Mouse (Mus musculus) gastrocnemius, adult 18-20 months (tissue): Measurements from ENCODE around the gene Tubgcp6. TPM values are rescaled to one million over a fixed set of nuclear protein-coding genes. Genes with fewer than 3 reads are reported as not detected.

Experiments
- DNase-seq: peaks from one replicate; pipeline ENCODE4 v3.0.0; 2021; ENCODE audit warnings: low spot score
- microRNA-seq: library from miRNA; unstranded; fragments of <30 nt; microRNA quantifications from one replicate; pipeline ENCODE4 v1.2.0, GENCODE M21; 2021
- total RNA-seq, 2 experiments: library from RNA; stranded (reverse); gene quantifications; 2 replicates each; pipeline ENCODE4 v1.2.3; 2021

Tubgcp6 gene
- total RNA-seq, 2 experiments from 2014 or later: 6.9 to 8.4 TPM

GRCm38 (mm10) chr15:89064891-89065290 lies 58.0 kb downstream of the Tubgcp6 start:
- no peak for DNase-seq

GRCm38 (mm10) chr15:89063536-89063935 lies 59.4 kb downstream of the Tubgcp6 start:
- no peak for DNase-seq

GRCm38 (mm10) chr15:89063001-89063400 lies 59.9 kb downstream of the Tubgcp6 start:
- DNase-seq: no peak

GRCm38 (mm10) chr15:89062518-89062910 lies 60.4 kb downstream of the Tubgcp6 start:
- no peak for DNase-seq

- DNase-seq: no peak
Observed at GRCm38 (mm10) chr15:89061761-89062517, 61.0 kb downstream of the Tubgcp6 start.

- no peak for DNase-seq
Observed at GRCm38 (mm10) chr15:89060811-89061460, 62.0 kb downstream of the Tubgcp6 start.

- no peak for DNase-seq
Observed at GRCm38 (mm10) chr15:89060032-89060681, 62.8 kb downstream of the Tubgcp6 start.

GRCm38 (mm10) chr15:89059161-89059931 lies 63.6 kb downstream of the Tubgcp6 start, which contains the start of gene Panx2:
Gene Panx2, plus strand, starts transcription at chr15:89059734.
- DNase-seq: no peak

- no peak for DNase-seq
Observed at GRCm38 (mm10) chr15:89058736-89059135, 64.2 kb downstream of the Tubgcp6 start.

GRCm38 (mm10) chr15:89054666-89055065 lies 68.2 kb downstream of the Tubgcp6 start:
- no peak for DNase-seq

Small RNA genes lying within 50 kb of the gene (microRNA-seq; reads per million reads assigned to microRNA genes)
- not detected for gene Mir7118

Other genes starting within 250 kb of the Tubgcp6 start
- not detected for gene Ttll8, start 168.7 kb downstream of the Tubgcp6 start, total RNA-seq
- not detected for gene Mlc1, start 144.1 kb downstream of the Tubgcp6 start, total RNA-seq
- gene Mov10l1, start 140.2 kb downstream of the Tubgcp6 start, total RNA-seq: not detected
- gene Panx2, start 63.4 kb downstream of the Tubgcp6 start, total RNA-seq: not detected
- gene Trabd, start 48.0 kb downstream of the Tubgcp6 start, total RNA-seq: 10 to 100 TPM; 31.6 to 36.1 TPM
- gene Selenoo, start 34.0 kb downstream of the Tubgcp6 start, total RNA-seq: 10 to 100 TPM; 14.7 to 15.5 TPM
- gene Hdac10, start 5.6 kb upstream of the Tubgcp6 start, total RNA-seq: 1 to 10 TPM; 5.7 to 5.9 TPM
- gene Mapk12, start 17.6 kb upstream of the Tubgcp6 start, total RNA-seq: 100 to 1,000 TPM; 142 to 145 TPM
- 1 to 10 TPM in 1 of 2 experiments, under 1 TPM in 1; 0.89 to 1.9 TPM for gene Mapk11, start 26.5 kb upstream of the Tubgcp6 start, total RNA-seq
- gene Plxnb2, start 57.7 kb upstream of the Tubgcp6 start, total RNA-seq: 1 to 10 TPM; 4.0 to 8.2 TPM
- gene Dennd6b, start 73.4 kb upstream of the Tubgcp6 start, total RNA-seq: 1 to 10 TPM; 8.8 to 9.6 TPM
- gene Ppp6r2, start 88.4 kb upstream of the Tubgcp6 start, total RNA-seq: 10 to 100 TPM; 90.7 to 93.0 TPM
- gene Sbf1, start 192.2 kb upstream of the Tubgcp6 start, total RNA-seq: 10 to 100 TPM; 59.4 to 61.0 TPM
- gene Adm2, start 199.6 kb upstream of the Tubgcp6 start, total RNA-seq: not detected
- under 1 TPM in 1 of 2 experiments, not detected in 1; 0.48 TPM for gene Miox, start 211.3 kb upstream of the Tubgcp6 start, total RNA-seq
- gene Lmf2, start 232.5 kb upstream of the Tubgcp6 start, total RNA-seq: 10 to 100 TPM; 11.4 to 12.5 TPM
- gene Ncaph2, start 232.6 kb upstream of the Tubgcp6 start, total RNA-seq: 10 to 100 TPM; 39.2 to 46.1 TPM